Mouse (Mus musculus) kidney, postnatal 0 days (tissue): ENCODE measurements around the gene Snx10. TPM values are rescaled to one million over a fixed set of nuclear protein-coding genes. Genes with fewer than 3 reads are reported as not detected.
A peak's percentile ranks its signal among the peaks of the same experiment; 100 is the strongest.
"Not testable (repeated sequence)": the region's sequence is repeated elsewhere in the genome, so short reads cannot be mapped to it uniquely, and the experiment has no call there.

Source experiments
- ATAC-seq: fragments of 200-750 bp; cut with Nextera tagmentation; replicated peaks from 2 replicates; pipeline ENCODE4 v1.8.0; 2017; ENCODE audit warnings: low read depth, moderate number of reproducible peaks, moderate TSS enrichment, moderate library complexity; ENCODE audit not compliant: low FRiP score
- DNase-seq: peaks from one replicate; pipeline ENCODE4 v3.0.0-alpha.2; 2016; ENCODE audit warnings: low spot score
- H3K27ac ChIP-seq: fragments of 300-500 bp; sonication (generic); 2 replicates; pipeline ENCODE4 v1.5.1; 2014; ENCODE audit warnings: mild to moderate bottlenecking
- H3K27me3 ChIP-seq: fragments of 300-500 bp; sonication (generic); 2 replicates; pipeline ENCODE4 v1.6.1; 2014; ENCODE audit warnings: low read length, mixed read lengths; ENCODE audit not compliant: insufficient read depth
- H3K36me3 ChIP-seq: fragments of 300-500 bp; sonication (generic); 2 replicates; pipeline ENCODE4 v1.6.1; 2014; ENCODE audit warnings: low read length, mixed read lengths; ENCODE audit not compliant: insufficient read depth
- H3K4me1 ChIP-seq: fragments of 300-500 bp; sonication (generic); replicated peaks from 2 replicates; pipeline ENCODE4 v1.6.1; 2014; ENCODE audit warnings: antibody characterized with exemption, low read length, mixed read lengths; ENCODE audit not compliant: insufficient read depth
- H3K4me2 ChIP-seq: fragments of 300-500 bp; sonication (generic); 2 replicates; pipeline ENCODE4 v1.6.1; 2014; ENCODE audit warnings: mild to moderate bottlenecking, low read length, moderate library complexity, mixed read lengths
- H3K4me3 ChIP-seq: fragments of 300-500 bp; sonication (generic); replicated peaks from 2 replicates; pipeline ENCODE4 v1.5.1; 2014; ENCODE audit warnings: low read depth, low read length
- H3K9ac ChIP-seq: fragments of 300-500 bp; sonication (generic); 2 replicates; pipeline ENCODE4 v1.6.1; 2014; ENCODE audit warnings: low read depth, low read length
- H3K9me3 ChIP-seq: fragments of 300-500 bp; sonication (generic); replicated peaks from 2 replicates; pipeline ENCODE4 v1.6.1; 2016; ENCODE audit warnings: low read length, inconsistent platforms, mixed read lengths
- CTCF ChIP-seq: IDR thresholded peaks from 2 replicates; pipeline ENCODE4 v1.5.1; 2016; ENCODE audit warnings: antibody characterized with exemption, low read depth, mild to moderate bottlenecking, moderate library complexity
- WGBS: fragments of 180-500 bp; shearing (Covaris S2); extraction: QIAGEN DNeasy Blood & Tissue Kit; methylation state at CpG from one replicate; pipeline ENCODE4 v1.1.7; 2014; 5-methylcytosine and 5-hydroxymethylcytosine counted together
- polyA plus RNA-seq: library from polyadenylated mRNA; unstranded; fragments of >200 nt; fragmentation: Nextera tagmentation; extraction: Ambion mirVana; gene quantifications from 2 replicates; pipeline ENCODE4 v1.2.1, GENCODE M21; 2015

Gene Snx10
- polyA plus RNA-seq = 15.0 and 15.6 TPM in 2 replicates

- Histone ChIP-seq H3K4me3 (peak within 1 kb of the TSS; percentile 61), H3K27me3 (no peaks in the 10 kb centered on the region), H3K4me2 (peak within 1 kb of the TSS; percentile 97), H3K9ac (peak within 1 kb of the TSS; percentile 66), H3K36me3 (no peaks in the 10 kb centered on the region), H3K9me3 (no peaks in the 10 kb centered on the region), H3K4me1 (peaks cover 7% of the 10 kb centered on the region; the same call in 1 of the 2 replicates), H3K27ac (no peak within 1 kb of the TSS)
- DNase-seq (peak; percentile 48), ATAC-seq (peak; percentile 54; the same call in 1 of the 2 replicates)
- WGBS = under 1% methylated on average over 47 of the region's 47 CpGs
- no peak for TF ChIP-seq CTCF
Observed at GRCm38 (mm10) chr6:51523807-51524320, at the start of gene Snx10. Gene Snx10 (plus strand): TSS chr6:51523901.

- Histone ChIP-seq H3K4me1 (no peaks in the 10 kb centered on the region), H3K27me3 (no peaks in the 10 kb centered on the region), H3K4me2 (no peak overlapping the region), H3K27ac (no peak overlapping the region), H3K4me3 (no peak overlapping the region), H3K36me3 (peaks cover 43% of the 10 kb centered on the region), H3K9me3 (no peaks in the 10 kb centered on the region), H3K9ac (no peak overlapping the region)
- DNase-seq = no peak
- TF ChIP-seq CTCF = no peak
- WGBS = 93% methylated on average over 4 of the region's 4 CpGs
- ATAC-seq = no peak
Observed at GRCm38 (mm10) chr6:51479136-51479731, 44.5 kb upstream of the Snx10 start.

GRCm38 (mm10) chr6:51481548-51481947, 42.2 kb upstream of the Snx10 start:
- peaks cover 37% of the 10 kb centered on the region for H3K36me3 ChIP-seq
- H3K27me3 ChIP-seq = no peaks in the 10 kb centered on the region

GRCm38 (mm10) chr6:51483861-51484260, 39.8 kb upstream of the Snx10 start:
- WGBS = 90% methylated on average over 3 of the region's 3 CpGs
- Histone ChIP-seq H3K4me2 (no peak overlapping the region), H3K36me3 (peaks cover 32% of the 10 kb centered on the region), H3K9ac (no peak overlapping the region), H3K27ac (no peak overlapping the region), H3K27me3 (no peaks in the 10 kb centered on the region), H3K4me3 (no peak overlapping the region), H3K4me1 (no peaks in the 10 kb centered on the region), H3K9me3 (no peaks in the 10 kb centered on the region)
- no peak for DNase-seq
- no peak for TF ChIP-seq CTCF
- ATAC-seq = no peak

More at GRCm38 (mm10) chr6:51481548-51481947, 42.2 kb upstream of the Snx10 start:
- ATAC-seq = no peak
- no peak overlapping the region for H3K27ac ChIP-seq
- H3K9me3 ChIP-seq = no peaks in the 10 kb centered on the region
- no peaks in the 10 kb centered on the region for H3K4me1 ChIP-seq
- WGBS = 73% methylated on average over 8 of the region's 8 CpGs
- no peak for DNase-seq
- H3K9ac ChIP-seq = no peak overlapping the region
- no peak overlapping the region for H3K4me3 ChIP-seq
- no peak for TF ChIP-seq CTCF
- H3K4me2 ChIP-seq = no peak overlapping the region

GRCm38 (mm10) chr6:51484556-51484955, 39.1 kb upstream of the Snx10 start:
- not testable (repeated sequence) for H3K27ac ChIP-seq, H3K9ac ChIP-seq, H3K4me1 ChIP-seq, H3K27me3 ChIP-seq, H3K9me3 ChIP-seq, ATAC-seq, H3K4me3 ChIP-seq, H3K4me2 ChIP-seq, DNase-seq
- H3K36me3 ChIP-seq = peaks cover 25% of the 10 kb centered on the region
- TF ChIP-seq CTCF = peak; percentile 20; the same call in 1 of the 2 replicates
- WGBS = 88% methylated on average over 8 of the region's 8 CpGs

- WGBS = 59% methylated on average over 2 of the region's 2 CpGs
- Histone ChIP-seq H3K9me3 (no peaks in the 10 kb centered on the region), H3K4me3 (no peak overlapping the region), H3K36me3 (peaks cover 14% of the 10 kb centered on the region), H3K9ac (no peak overlapping the region), H3K27ac (no peak overlapping the region), H3K27me3 (no peaks in the 10 kb centered on the region), H3K4me2 (no peak overlapping the region), H3K4me1 (no peaks in the 10 kb centered on the region)
- ATAC-seq (no peak), DNase-seq (no peak)
- TF ChIP-seq CTCF = no peak
Observed at GRCm38 (mm10) chr6:51485646-51486045, 38.1 kb upstream of the Snx10 start.
